Mouse (Mus musculus): ENCODE measurements around the gene Dld.

DNA sequence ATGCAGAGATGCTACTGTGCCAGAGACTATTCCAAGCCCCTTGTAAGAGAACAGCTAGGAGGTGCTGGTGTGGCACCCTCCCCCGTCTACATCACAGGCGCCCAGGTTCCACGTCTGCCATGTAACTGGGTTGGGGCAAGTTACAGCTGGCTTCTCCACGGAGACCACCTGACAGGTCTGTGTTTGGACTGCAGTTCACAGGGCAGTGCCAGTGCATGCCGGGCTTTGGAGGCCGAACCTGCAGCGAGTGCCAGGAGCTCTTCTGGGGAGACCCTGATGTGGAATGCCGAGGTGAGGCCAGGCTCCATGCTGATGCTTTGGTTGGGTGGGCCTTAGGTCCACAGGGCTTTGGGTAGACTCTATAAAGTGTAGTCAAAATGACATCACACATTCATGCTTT lies 43.5 kb downstream of the Dld start:
- TF ChIP-seq FLI1 (IDR thresholded peaks at IDR 0.05; ENCODE audit: low read length) = no peak
- TF ChIP-seq GATA1 (IDR thresholded peaks at IDR 0.05; ENCODE audit: borderline replicate concordance, low read length) = no peak
